Mouse (Mus musculus) forebrain, embryonic 16.5 days (tissue): ENCODE measurements around the gene Uhrf1bp1. TPM values are rescaled to one million over a fixed set of nuclear protein-coding genes. Genes with fewer than 3 reads are reported as not detected.
A peak's percentile ranks its signal among the peaks of the same experiment; 100 is the strongest.

Source experiments
- ATAC-seq: fragments of 200-750 bp; cut with Nextera tagmentation; 2 replicates; pipeline ENCODE4 v1.8.0; 2017; ENCODE audit warnings: mild to moderate bottlenecking, moderate library complexity
- H3K27ac ChIP-seq: fragments of 300-500 bp; sonication (generic); 2 replicates; pipeline ENCODE4 v1.5.1; 2014; ENCODE audit warnings: low read length, control low read depth
- H3K27me3 ChIP-seq: fragments of 300-500 bp; sonication (generic); replicated peaks from 2 replicates; pipeline ENCODE4 v1.6.1; 2014; ENCODE audit warnings: low read length; ENCODE audit not compliant: control insufficient read depth, insufficient read depth
- H3K36me3 ChIP-seq: fragments of 300-500 bp; sonication (generic); 2 replicates; pipeline ENCODE4 v1.6.1; 2014; ENCODE audit not compliant: control insufficient read depth, insufficient read depth
- H3K4me1 ChIP-seq: fragments of 300-500 bp; sonication (generic); replicated peaks from 2 replicates; pipeline ENCODE4 v1.6.1; 2014; ENCODE audit warnings: low read length; ENCODE audit not compliant: control insufficient read depth, insufficient read depth
- H3K4me2 ChIP-seq: fragments of 300-500 bp; sonication (generic); 2 replicates; pipeline ENCODE4 v1.6.1; 2014; ENCODE audit warnings: mild to moderate bottlenecking, low read length, control low read depth
- H3K4me3 ChIP-seq: fragments of 300-500 bp; sonication (generic); replicated peaks from 2 replicates; pipeline ENCODE4 v1.5.1; 2014; ENCODE audit warnings: mild to moderate bottlenecking, low read length, control low read depth
- H3K9ac ChIP-seq: fragments of 300-500 bp; sonication (generic); replicated peaks from 2 replicates; pipeline ENCODE4 v1.6.1; 2014; ENCODE audit warnings: low read depth, low read length, control low read depth
- H3K9me3 ChIP-seq: fragments of 300-500 bp; sonication (generic); 2 replicates; pipeline ENCODE4 v1.6.1; 2016; ENCODE audit warnings: low read length; ENCODE audit not compliant: control insufficient read depth
- WGBS: fragments of 180-500 bp; shearing (Covaris S2); extraction: QIAGEN DNeasy Blood & Tissue Kit; methylation state at CpG from one replicate; pipeline ENCODE4 v1.1.7; 2014; 5-methylcytosine and 5-hydroxymethylcytosine counted together
- polyA plus RNA-seq: library from polyadenylated mRNA; unstranded; fragments of >200 nt; fragmentation: Nextera tagmentation; extraction: Ambion mirVana; gene quantifications from 2 replicates; pipeline ENCODE4 v1.2.1, GENCODE M21; 2015

The Uhrf1bp1 gene
- 6.6 and 6.8 TPM in 2 replicates for polyA plus RNA-seq

DNA sequence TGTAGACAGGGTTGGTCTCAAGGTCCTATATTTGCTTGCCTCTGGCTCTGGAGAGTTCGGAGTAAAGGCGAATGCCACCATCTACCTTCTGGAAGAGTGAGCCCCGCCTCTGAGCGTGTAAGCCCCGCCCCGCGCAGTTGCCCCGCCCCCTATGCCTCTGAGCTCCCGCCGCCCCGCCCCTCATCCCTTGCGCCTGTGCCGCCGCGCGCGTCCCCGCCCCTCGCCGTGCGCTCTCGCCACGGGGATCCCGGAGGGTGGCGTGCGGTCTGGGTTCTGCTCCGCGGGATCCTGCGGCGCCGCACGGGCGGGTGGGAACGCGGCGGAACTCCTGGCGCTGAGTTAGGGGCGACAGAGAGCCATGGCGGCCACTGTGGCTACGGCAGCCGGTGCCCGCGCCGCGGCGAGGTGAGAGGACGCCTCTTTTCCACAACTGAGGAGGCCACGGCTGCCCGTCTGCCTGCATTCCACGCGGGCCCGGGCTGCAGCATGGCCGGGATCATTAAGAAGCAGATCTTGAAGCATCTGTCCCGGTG, at the start of gene Uhrf1bp1:
TSS of gene Uhrf1bp1 (plus strand) at position 177 of the 533 bp plus-strand sequence.
- Histone ChIP-seq H3K27ac (peak within 1 kb of the TSS; percentile 70), H3K36me3 (peaks cover 3% of the 10 kb centered on the region), H3K9me3 (no peaks in the 10 kb centered on the region), H3K4me3 (peak within 1 kb of the TSS; percentile 93), H3K4me2 (peak within 1 kb of the TSS; percentile 86), H3K4me1 (peaks cover 26% of the 10 kb centered on the region), H3K9ac (peak within 1 kb of the TSS; percentile 85), H3K27me3 (no peaks in the 10 kb centered on the region)
- WGBS = under 1% methylated on average over 54 of the region's 54 CpGs
- peak; percentile 89 for ATAC-seq

GRCm38 (mm10) chr17:27807542-27808078, 48.6 kb upstream of the Uhrf1bp1 start:
- Histone ChIP-seq H3K27me3 (no peaks in the 10 kb centered on the region), H3K27ac (no peak overlapping the region), H3K4me3 (no peak overlapping the region), H3K9me3 (no peaks in the 10 kb centered on the region), H3K4me1 (peaks cover 9% of the 10 kb centered on the region; the same call in 1 of the 2 replicates), H3K36me3 (no peaks in the 10 kb centered on the region), H3K9ac (no peak overlapping the region), H3K4me2 (no peak overlapping the region)
- no peak for ATAC-seq
- 87% methylated on average over 2 of the region's 2 CpGs for WGBS

DNA sequence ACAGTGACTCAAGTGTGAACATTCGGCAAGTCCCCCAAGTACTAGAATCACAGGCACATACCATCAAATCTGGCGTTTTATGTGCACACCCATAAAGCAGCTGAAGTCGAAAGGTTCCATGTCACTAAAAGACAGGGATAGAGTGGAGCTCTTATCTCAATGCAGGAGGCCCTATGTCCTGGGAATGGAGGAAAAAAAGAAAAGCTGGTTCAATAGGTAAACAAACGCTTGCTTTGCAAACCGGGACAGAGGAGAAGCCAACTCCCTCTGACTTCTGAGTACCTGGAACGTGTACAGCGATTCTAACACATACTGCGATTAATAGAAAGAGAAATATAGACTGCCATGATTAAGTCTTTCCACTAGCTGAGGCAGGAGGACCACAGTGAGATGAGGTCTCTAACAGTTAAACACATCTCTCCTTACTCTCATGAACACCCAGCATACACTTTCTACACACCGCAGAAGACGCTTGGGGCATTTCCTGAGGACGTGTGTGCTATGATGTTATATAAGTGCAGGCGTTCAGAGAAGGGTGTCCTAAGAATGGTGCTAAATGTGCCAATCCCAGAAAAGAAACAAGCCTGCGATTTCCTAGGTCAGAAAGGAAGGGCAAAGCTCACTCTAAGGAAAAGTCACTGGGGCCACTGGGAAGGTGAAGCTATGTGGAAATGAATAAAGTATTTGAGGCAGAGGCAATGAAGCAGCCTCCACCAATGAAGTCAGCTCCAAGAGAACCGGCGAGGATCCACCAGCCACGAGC, 45.5 kb upstream of the Uhrf1bp1 start:
- Histone ChIP-seq H3K4me1 (no peaks in the 10 kb centered on the region), H3K27me3 (no peaks in the 10 kb centered on the region), H3K9me3 (no peaks in the 10 kb centered on the region), H3K27ac (no peak overlapping the region), H3K4me2 (no peak overlapping the region), H3K36me3 (no peaks in the 10 kb centered on the region), H3K9ac (no peak overlapping the region), H3K4me3 (no peak overlapping the region)
- 91% methylated on average over 16 of the region's 16 CpGs for WGBS
- no peak for ATAC-seq

GRCm38 (mm10) chr17:27811980-27812379, 44.3 kb upstream of the Uhrf1bp1 start:
- 93% methylated on average over 3 of the region's 3 CpGs for WGBS
- no peaks in the 10 kb centered on the region for H3K4me1 ChIP-seq
- no peak overlapping the region for H3K9ac ChIP-seq
- no peak overlapping the region for H3K4me3 ChIP-seq
- no peak overlapping the region for H3K27ac ChIP-seq
- H3K4me2 ChIP-seq = no peak overlapping the region
- H3K36me3 ChIP-seq = no peaks in the 10 kb centered on the region
- H3K9me3 ChIP-seq = no peaks in the 10 kb centered on the region
- no peak for ATAC-seq
- no peaks in the 10 kb centered on the region for H3K27me3 ChIP-seq

DNA sequence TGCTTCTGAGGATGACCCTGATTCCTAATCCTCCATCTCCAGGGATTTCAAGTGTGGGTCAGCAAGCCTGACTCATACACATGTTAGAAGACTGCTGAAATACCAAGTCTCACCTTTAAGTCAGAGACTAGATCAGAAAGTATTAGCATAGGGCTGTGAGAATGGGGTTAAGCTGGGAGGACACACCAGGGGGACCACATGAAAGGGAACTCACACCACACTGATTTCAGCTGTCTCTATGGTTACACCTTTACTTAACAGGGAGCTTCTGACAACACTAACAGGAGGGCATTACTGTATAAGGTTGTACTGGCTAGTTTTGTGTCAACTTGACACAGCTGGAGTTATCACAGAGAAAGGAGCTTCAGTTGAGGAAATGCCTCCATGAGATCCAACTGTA, 41.6 kb upstream of the Uhrf1bp1 start:
- Histone ChIP-seq H3K4me3 (no peak overlapping the region), H3K9me3 (no peaks in the 10 kb centered on the region), H3K4me1 (peaks cover 17% of the 10 kb centered on the region), H3K9ac (no peak overlapping the region), H3K36me3 (no peaks in the 10 kb centered on the region), H3K27ac (no peak overlapping the region), H3K4me2 (no peak overlapping the region), H3K27me3 (no peaks in the 10 kb centered on the region)
- no peak for ATAC-seq

GRCm38 (mm10) chr17:27819011-27819410, 37.2 kb upstream of the Uhrf1bp1 start:
- no peak for ATAC-seq
- WGBS = 17% methylated on average over 7 of the region's 7 CpGs
- Histone ChIP-seq H3K4me2 (peak overlapping the region; percentile 82), H3K27ac (no peak overlapping the region), H3K36me3 (no peaks in the 10 kb centered on the region), H3K4me1 (peaks cover 25% of the 10 kb centered on the region), H3K4me3 (peak overlapping the region; percentile 90), H3K27me3 (no peaks in the 10 kb centered on the region), H3K9me3 (no peaks in the 10 kb centered on the region), H3K9ac (peak overlapping the region; percentile 91)

DNA sequence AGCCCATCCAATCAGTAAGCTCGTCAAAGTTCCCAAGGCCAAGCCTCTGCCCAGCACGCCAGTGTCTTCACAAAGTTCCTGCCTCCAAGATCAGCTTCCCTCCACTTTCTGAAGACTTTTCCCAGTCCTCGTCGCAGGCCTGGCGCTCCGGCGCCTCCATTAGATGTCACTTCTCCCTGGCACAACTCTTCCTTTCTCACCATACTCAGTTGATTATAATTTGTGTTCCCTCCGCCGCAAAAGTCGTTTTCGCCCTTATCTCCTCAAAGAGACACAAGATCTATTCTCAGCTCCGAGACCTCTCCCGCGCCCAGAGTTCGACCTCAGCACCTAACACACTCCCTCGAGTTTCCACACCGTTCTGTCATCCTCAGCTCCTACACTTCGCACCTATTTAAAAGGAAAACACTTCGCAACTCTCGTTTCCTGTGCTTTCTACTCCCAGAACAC, 36.7 kb upstream of the Uhrf1bp1 start:
- WGBS = 2% methylated on average over 20 of the region's 20 CpGs
- Histone ChIP-seq H3K36me3 (no peaks in the 10 kb centered on the region), H3K4me1 (peaks cover 25% of the 10 kb centered on the region), H3K9ac (peak overlapping the region; percentile 91), H3K27ac (peak overlapping the region; percentile 74; the same call in 1 of the 2 replicates), H3K4me3 (peak overlapping the region; percentile 90), H3K27me3 (no peaks in the 10 kb centered on the region), H3K4me2 (peak overlapping the region; percentile 82), H3K9me3 (no peaks in the 10 kb centered on the region)
- ATAC-seq = no peak

- H3K9me3 ChIP-seq = no peaks in the 10 kb centered on the region
- under 1% methylated on average over 56 of the region's 62 CpGs for WGBS
Measured at GRCm38 (mm10) chr17:27819971-27820567, 36.2 kb upstream of the Uhrf1bp1 start.

More at GRCm38 (mm10) chr17:27819971-27820567, 36.2 kb upstream of the Uhrf1bp1 start:
- peaks cover 25% of the 10 kb centered on the region for H3K4me1 ChIP-seq
- H3K27ac ChIP-seq = peak overlapping the region; percentile 74
- no peaks in the 10 kb centered on the region; the same call in 1 of the 2 replicates for H3K27me3 ChIP-seq
- no peaks in the 10 kb centered on the region for H3K36me3 ChIP-seq
- H3K4me2 ChIP-seq = peak overlapping the region; percentile 82
- H3K9ac ChIP-seq = peak overlapping the region; percentile 91
- ATAC-seq = peak; percentile 88
- peak overlapping the region; percentile 90 for H3K4me3 ChIP-seq
